Mouse (Mus musculus) forebrain, postnatal 0 days (tissue): ENCODE data around the gene Spata21. TPM values are rescaled to one million over a fixed set of nuclear protein-coding genes. Genes with fewer than 3 reads are reported as not detected.

Source experiments
- ATAC-seq: fragments of 200-750 bp; cut with Nextera tagmentation; 2 replicates; pipeline ENCODE4 v1.8.0; 2017; ENCODE audit warnings: mild to moderate bottlenecking, moderate library complexity
- DNase-seq: peaks from one replicate; pipeline ENCODE4 v3.0.0-alpha.2; 2015
- H3K27ac ChIP-seq: fragments of 300-500 bp; sonication (generic); 2 replicates; pipeline ENCODE4 v1.5.1; 2014; ENCODE audit warnings: low read depth, mild to moderate bottlenecking, antibody characterized with exemption, low read length, moderate library complexity, mixed read lengths
- H3K27me3 ChIP-seq: fragments of 300-500 bp; sonication (generic); 2 replicates; pipeline ENCODE4 v1.6.1; 2014; ENCODE audit warnings: mild to moderate bottlenecking, low read length, mixed read lengths; ENCODE audit not compliant: insufficient read depth
- H3K36me3 ChIP-seq: fragments of 300-500 bp; sonication (generic); 2 replicates; pipeline ENCODE4 v1.6.1; 2014; ENCODE audit warnings: mild to moderate bottlenecking, moderate library complexity; ENCODE audit not compliant: insufficient read depth
- H3K4me1 ChIP-seq: fragments of 300-500 bp; sonication (generic); 2 replicates; pipeline ENCODE4 v1.6.1; 2014; ENCODE audit warnings: antibody characterized with exemption; ENCODE audit not compliant: insufficient read depth
- H3K4me2 ChIP-seq: fragments of 300-500 bp; sonication (generic); 2 replicates; pipeline ENCODE4 v1.6.1; 2014; ENCODE audit warnings: low read depth, mild to moderate bottlenecking, moderate library complexity
- H3K4me3 ChIP-seq: fragments of 300-500 bp; sonication (generic); 2 replicates; pipeline ENCODE4 v1.5.1; 2014; ENCODE audit warnings: low read depth, low read length, mixed read lengths
- H3K9ac ChIP-seq: fragments of 300-500 bp; sonication (generic); 2 replicates; pipeline ENCODE4 v1.6.1; 2014; ENCODE audit warnings: mild to moderate bottlenecking
- H3K9me3 ChIP-seq: fragments of 300-500 bp; sonication (generic); 2 replicates; pipeline ENCODE4 v1.6.1; 2016; ENCODE audit warnings: low read length
- CTCF ChIP-seq: sonication (generic); IDR thresholded peaks from 2 replicates; pipeline ENCODE4 v1.5.1; 2016; ENCODE audit warnings: antibody characterized with exemption, control low read depth, low read depth
- WGBS: fragments of 180-500 bp; shearing (Covaris S2); extraction: QIAGEN DNeasy Blood & Tissue Kit; methylation state at CpG from one replicate; pipeline ENCODE4 v1.1.7; 2014; 5-methylcytosine and 5-hydroxymethylcytosine counted together
- polyA plus RNA-seq: library from polyadenylated mRNA; unstranded; fragments of >200 nt; fragmentation: Nextera tagmentation; extraction: Ambion mirVana; gene quantifications from 2 replicates; pipeline ENCODE4 v1.2.1, GENCODE M21; 2015
- total RNA-seq: library from RNA; depleted of rRNA; stranded (reverse); fragments of >200 nt; gene quantifications from 2 replicates; pipeline ENCODE4 v1.2.3, GENCODE M21; 2014; rRNA removed

Gene Spata21
- total and polyA plus RNA-seq, 2 experiments from 2014 or later, result 0.67 to 0.68 TPM

DNA sequence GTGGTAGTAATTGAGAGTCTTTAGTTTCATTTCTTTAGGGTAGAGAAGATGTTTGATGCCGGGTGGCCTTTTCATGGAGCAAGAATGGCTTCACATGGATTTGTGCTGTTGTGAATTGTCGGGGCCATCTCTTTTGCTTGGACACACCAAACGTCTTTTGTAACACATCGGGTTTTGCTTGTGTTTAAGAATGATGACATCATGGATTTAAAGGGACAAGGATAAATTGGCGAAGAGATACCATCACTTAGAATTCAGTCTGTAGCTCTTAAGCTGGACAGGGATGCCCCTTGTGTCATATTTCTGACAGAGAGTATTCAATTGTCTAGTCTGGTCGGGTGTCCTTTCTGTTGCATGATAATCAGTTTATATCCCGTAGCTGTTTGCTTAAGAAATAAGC, 61.0 kb downstream of the Spata21 start:
- 0 out of 2 replicates have a peak, but pooled peaks cover 4% of the 10 kb centered on the region for H3K36me3 ChIP-seq
- H3K4me2 ChIP-seq, result peak overlapping the region; percentile 57
- H3K4me3 ChIP-seq, result peak overlapping the region; percentile 99
- DNase-seq, result no peak
- 10% methylated on average over 7 of the region's 7 CpGs for WGBS
- no peak for TF ChIP-seq CTCF
- H3K9me3 ChIP-seq, result no peaks in the 10 kb centered on the region
- H3K27ac ChIP-seq, result no peak overlapping the region
- no peak for ATAC-seq
- no peaks in the 10 kb centered on the region for H3K27me3 ChIP-seq
- H3K9ac ChIP-seq, result peak overlapping the region; percentile 99
- H3K4me1 ChIP-seq, result peaks cover 19% of the 10 kb centered on the region

DNA sequence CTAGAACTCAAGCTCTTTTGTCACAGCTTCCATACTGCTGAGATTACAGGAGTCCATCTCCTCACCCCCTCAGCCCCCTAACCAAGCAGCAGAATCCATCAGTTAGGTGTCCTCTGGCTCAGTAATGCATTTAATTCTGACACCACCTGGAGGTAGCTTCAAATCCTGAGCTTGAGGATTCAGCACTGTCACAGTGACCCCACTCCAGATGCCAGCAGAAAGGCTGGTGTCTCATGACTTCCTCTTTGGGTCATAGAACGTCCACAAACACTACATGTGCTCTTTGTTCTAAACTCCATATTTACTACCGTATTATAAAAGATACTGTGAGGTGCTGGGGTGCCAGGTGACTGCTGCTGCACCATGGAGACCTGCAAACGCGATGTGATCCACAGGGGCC, 69.4 kb downstream of the Spata21 start:
- H3K4me3 ChIP-seq, result no peak overlapping the region
- no peak overlapping the region for H3K27ac ChIP-seq
- no peak for TF ChIP-seq CTCF
- H3K9me3 ChIP-seq, result no peaks in the 10 kb centered on the region
- 0 out of 2 replicates have a peak, but pooled peaks cover 4% of the 10 kb centered on the region for H3K36me3 ChIP-seq
- no peak for ATAC-seq
- no peak for DNase-seq
- H3K4me2 ChIP-seq, result no peak overlapping the region
- 84% methylated on average over 4 of the region's 4 CpGs for WGBS
- no peaks in the 10 kb centered on the region for H3K27me3 ChIP-seq
- H3K9ac ChIP-seq, result no peak overlapping the region
- H3K4me1 ChIP-seq, result no peaks in the 10 kb centered on the region

DNA sequence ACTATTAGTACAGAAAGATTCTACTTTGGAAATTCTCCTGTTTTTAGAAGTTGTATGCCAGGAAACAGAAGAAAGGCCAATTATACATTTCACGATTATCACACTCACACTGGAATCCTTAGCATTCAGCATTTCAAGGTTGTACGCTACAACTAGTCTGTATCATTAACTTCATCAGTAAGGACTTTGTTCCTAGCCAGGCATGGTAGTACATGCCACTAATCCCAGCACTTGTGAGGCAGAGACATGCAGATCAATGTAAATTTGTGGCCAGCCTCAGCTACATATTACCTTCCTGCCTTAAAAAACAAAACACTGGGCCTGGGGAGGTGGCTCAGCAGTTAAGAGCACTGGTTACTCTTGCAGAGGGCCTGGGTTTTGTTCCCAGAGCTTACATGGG, 70.5 kb downstream of the Spata21 start:
- no peaks in the 10 kb centered on the region for H3K27me3 ChIP-seq
- H3K4me2 ChIP-seq, result no peak overlapping the region
- H3K9ac ChIP-seq, result no peak overlapping the region
- H3K9me3 ChIP-seq, result no peaks in the 10 kb centered on the region
- TF ChIP-seq CTCF, result no peak
- DNase-seq (no peak), ATAC-seq (no peak)
- no peaks in the 10 kb centered on the region for H3K36me3 ChIP-seq
- H3K27ac ChIP-seq, result no peak overlapping the region
- H3K4me3 ChIP-seq, result no peak overlapping the region
- H3K4me1 ChIP-seq, result no peaks in the 10 kb centered on the region
- WGBS, result 79% methylated on average over 2 of the region's 2 CpGs

DNA sequence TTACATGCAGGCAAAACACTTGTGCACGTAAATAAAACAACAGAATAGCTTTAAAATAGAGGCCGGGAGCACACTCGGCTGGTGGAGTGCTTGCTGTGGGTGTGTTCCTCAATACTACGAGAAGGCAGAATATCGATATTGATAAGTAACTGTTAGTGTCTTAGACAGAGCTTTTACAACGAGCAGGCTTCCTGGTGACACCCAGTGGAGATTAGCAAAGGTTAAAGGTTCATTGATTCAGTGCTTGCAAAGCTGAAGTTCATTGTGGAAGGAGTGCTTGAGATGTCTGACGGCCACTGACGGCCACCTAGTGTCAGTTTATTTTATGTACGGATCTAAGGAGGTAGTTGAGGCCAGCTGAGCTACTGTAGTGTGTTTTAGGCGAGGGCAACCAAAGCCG, 71.0 kb downstream of the Spata21 start:
- Histone ChIP-seq H3K9me3 (no peaks in the 10 kb centered on the region), H3K36me3 (no peaks in the 10 kb centered on the region), H3K27ac (no peak overlapping the region), H3K4me1 (no peaks in the 10 kb centered on the region), H3K9ac (no peak overlapping the region), H3K4me2 (no peak overlapping the region), H3K4me3 (no peak overlapping the region), H3K27me3 (no peaks in the 10 kb centered on the region)
- WGBS, result 63% methylated on average over 11 of the region's 11 CpGs
- no peak for TF ChIP-seq CTCF
- DNase-seq (no peak), ATAC-seq (no peak)

DNA sequence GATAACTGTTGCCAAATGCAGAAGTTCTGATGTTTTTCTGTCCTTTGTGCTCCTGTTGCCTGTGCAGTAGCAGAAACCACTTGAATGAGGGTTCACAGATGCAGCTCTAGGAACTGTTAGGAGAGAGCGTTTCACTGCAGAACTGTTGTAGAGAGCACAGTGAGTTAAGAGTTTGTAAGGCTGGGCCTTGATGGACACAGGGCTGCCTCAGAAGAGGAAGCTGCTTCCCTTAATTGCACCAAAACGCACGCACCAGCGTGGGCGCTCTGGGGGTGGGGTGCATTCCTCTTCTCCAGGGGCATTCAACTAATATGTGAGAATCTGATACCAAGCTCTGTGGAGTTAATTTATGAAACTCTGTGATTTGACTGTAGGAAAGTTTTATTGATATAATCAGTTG, 71.5 kb downstream of the Spata21 start:
- Histone ChIP-seq H3K9ac (no peak overlapping the region), H3K27me3 (no peaks in the 10 kb centered on the region), H3K4me2 (no peak overlapping the region), H3K4me1 (no peaks in the 10 kb centered on the region), H3K27ac (no peak overlapping the region), H3K36me3 (no peaks in the 10 kb centered on the region), H3K9me3 (no peaks in the 10 kb centered on the region), H3K4me3 (no peak overlapping the region)
- DNase-seq (no peak), ATAC-seq (no peak)
- TF ChIP-seq CTCF, result no peak
- WGBS, result 58% methylated on average over 5 of the region's 5 CpGs

DNA sequence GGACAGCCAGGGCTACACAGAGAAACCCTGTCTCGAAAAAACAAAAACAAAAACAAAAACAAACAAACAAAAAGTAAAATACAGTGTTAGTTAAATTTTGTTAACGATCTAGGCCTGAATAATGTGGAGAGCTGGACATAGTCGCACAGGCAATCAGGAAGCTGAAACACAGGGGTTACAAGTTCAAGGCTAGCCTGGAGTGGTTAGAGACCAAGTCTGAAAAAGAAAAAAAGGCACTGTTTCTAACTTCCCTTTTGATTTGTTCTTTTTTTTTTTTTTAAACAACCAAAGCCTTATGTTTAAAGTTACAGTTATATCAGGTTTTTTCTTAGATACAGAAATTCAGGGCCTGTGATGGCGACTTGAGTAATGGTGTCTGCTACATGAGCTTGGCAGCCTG, 72.1 kb downstream of the Spata21 start:
- WGBS, result 86% methylated on average over 4 of the region's 4 CpGs
- H3K4me1 ChIP-seq, result no peaks in the 10 kb centered on the region
- DNase-seq, result no peak

DNA sequence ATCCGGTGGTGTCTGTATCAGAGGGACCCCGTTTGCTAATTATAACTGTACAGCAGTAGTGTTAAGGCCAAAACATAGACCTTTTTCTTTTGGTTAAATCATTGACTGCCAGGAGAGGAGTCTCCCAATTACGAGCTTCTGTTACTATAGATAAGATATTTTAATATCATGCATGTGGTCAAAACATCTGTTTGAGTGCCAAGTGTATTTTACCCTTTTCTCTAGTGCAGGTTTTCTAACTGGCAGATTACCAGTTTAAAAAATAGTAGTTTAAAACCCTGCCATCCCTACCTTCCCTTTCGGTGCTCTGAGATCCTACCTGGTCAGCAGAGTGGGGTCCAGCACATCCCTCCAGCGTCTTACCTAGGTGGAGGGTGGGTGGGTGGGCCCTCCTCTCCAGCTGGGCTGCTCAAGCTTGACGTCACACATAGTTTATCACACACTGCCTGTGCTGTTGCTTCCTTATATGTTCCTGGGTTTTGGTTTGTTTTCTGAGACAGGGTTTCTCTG, 73.6 kb downstream of the Spata21 start:
- H3K27me3 ChIP-seq, result no peaks in the 10 kb centered on the region
- no peak overlapping the region for H3K27ac ChIP-seq
- H3K4me3 ChIP-seq, result no peak overlapping the region
- TF ChIP-seq CTCF, result no peak
- no peaks in the 10 kb centered on the region for H3K4me1 ChIP-seq
- ATAC-seq, result no peak
- no peaks in the 10 kb centered on the region for H3K36me3 ChIP-seq
- DNase-seq, result no peak
- H3K9me3 ChIP-seq, result no peaks in the 10 kb centered on the region
- WGBS, result 85% methylated on average over 6 of the region's 6 CpGs
- H3K9ac ChIP-seq, result no peak overlapping the region
- H3K4me2 ChIP-seq, result no peak overlapping the region

More for the DNA sequence above, 72.1 kb downstream of the Spata21 start:
- H3K27me3 ChIP-seq, result no peaks in the 10 kb centered on the region
- no peak overlapping the region for H3K9ac ChIP-seq
- no peak overlapping the region for H3K4me2 ChIP-seq
- H3K36me3 ChIP-seq, result no peaks in the 10 kb centered on the region
- H3K4me3 ChIP-seq, result no peak overlapping the region
- no peak overlapping the region for H3K27ac ChIP-seq
- ATAC-seq, result no peak
- no peak for TF ChIP-seq CTCF
- H3K9me3 ChIP-seq, result no peaks in the 10 kb centered on the region

Other genes with a start within 250 kb of the Spata21 start
- gene Padi1, start 242.6 kb upstream of the Spata21 start, total RNA-seq, result 0.08 and 0.10 TPM in 2 replicates
- 0.06 and 0.08 TPM in 2 replicates for gene Padi1, start 242.6 kb upstream of the Spata21 start, polyA plus RNA-seq
- gene Padi2, start 182.0 kb upstream of the Spata21 start, total RNA-seq, result 1.1 and 1.8 TPM in 2 replicates
- 1.2 and 1.3 TPM in 2 replicates for gene Padi2, start 182.0 kb upstream of the Spata21 start, polyA plus RNA-seq
- 254 and 308 TPM in 2 replicates for gene Sdhb, start 127.1 kb upstream of the Spata21 start, total RNA-seq
- 564 and 623 TPM in 2 replicates for gene Sdhb, start 127.1 kb upstream of the Spata21 start, polyA plus RNA-seq
- 205 and 251 TPM in 2 replicates for gene Atp13a2, start 101.5 kb upstream of the Spata21 start, total RNA-seq
- gene Atp13a2, start 101.5 kb upstream of the Spata21 start, polyA plus RNA-seq, result 119 and 141 TPM in 2 replicates
- 22.2 and 25.1 TPM in 2 replicates for gene Mfap2, start 77.9 kb upstream of the Spata21 start, total RNA-seq
- gene Mfap2, start 77.9 kb upstream of the Spata21 start, polyA plus RNA-seq, result 124 and 148 TPM in 2 replicates
- gene Crocc, start 27.8 kb upstream of the Spata21 start, total RNA-seq, result 29.9 and 43.0 TPM in 2 replicates
- gene Crocc, start 27.8 kb upstream of the Spata21 start, polyA plus RNA-seq, result 3.5 and 3.8 TPM in 2 replicates
- 49.6 and 51.1 TPM in 2 replicates for gene Necap2, start 10.0 kb upstream of the Spata21 start, total RNA-seq
- 38.9 and 43.0 TPM in 2 replicates for gene Necap2, start 10.0 kb upstream of the Spata21 start, polyA plus RNA-seq
- gene Szrd1, start 51.4 kb downstream of the Spata21 start, total RNA-seq, result 57.8 and 60.5 TPM in 2 replicates
- 17.2 and 17.5 TPM in 2 replicates for gene Szrd1, start 51.4 kb downstream of the Spata21 start, polyA plus RNA-seq
- gene Fbxo42, start 59.6 kb downstream of the Spata21 start, total RNA-seq, result 12.4 and 18.0 TPM in 2 replicates
- 9.9 and 13.1 TPM in 2 replicates for gene Fbxo42, start 59.6 kb downstream of the Spata21 start, polyA plus RNA-seq
- gene Rsg1, start 125.6 kb downstream of the Spata21 start, total RNA-seq, result 4.5 and 6.9 TPM in 2 replicates
- gene Rsg1, start 125.6 kb downstream of the Spata21 start, polyA plus RNA-seq, result 3.7 and 5.2 TPM in 2 replicates
- 0.95 and 1.6 TPM in 2 replicates for gene Arhgef19, start 151.2 kb downstream of the Spata21 start, total RNA-seq
- 0.52 and 0.90 TPM in 2 replicates for gene Arhgef19, start 151.2 kb downstream of the Spata21 start, polyA plus RNA-seq
- gene Epha2, start 212.9 kb downstream of the Spata21 start, total RNA-seq, result 1.2 and 1.4 TPM in 2 replicates
- gene Epha2, start 212.9 kb downstream of the Spata21 start, polyA plus RNA-seq, result 0.33 and 0.39 TPM in 2 replicates